Mouse (Mus musculus) lung, embryonic 15.5 days (tissue): ENCODE measurements around the gene Olfr432. TPM values are rescaled to one million over a fixed set of nuclear protein-coding genes. Genes with fewer than 3 reads are reported as not detected.
"Not testable (repeated sequence)": the region's sequence is repeated elsewhere in the genome, so short reads cannot be mapped to it uniquely, and the experiment has no call there.

Experiments
- ATAC-seq: fragments of 200-750 bp; cut with Nextera tagmentation; 2 replicates; pipeline ENCODE4 v1.8.0; 2017; ENCODE audit warnings: moderate number of reproducible peaks, borderline replicate concordance; ENCODE audit not compliant: low FRiP score, low TSS enrichment; ENCODE audit errors: extremely low read depth
- H3K27ac ChIP-seq: fragments of 300-500 bp; sonication (generic); 2 replicates; pipeline ENCODE4 v1.5.1; 2015; ENCODE audit warnings: moderate library complexity, mild to moderate bottlenecking, inconsistent platforms
- H3K27me3 ChIP-seq: fragments of 300-500 bp; sonication (generic); 2 replicates; pipeline ENCODE4 v1.6.1; 2015; ENCODE audit warnings: inconsistent platforms
- H3K36me3 ChIP-seq: fragments of 300-500 bp; sonication (generic); 2 replicates; pipeline ENCODE4 v1.6.1; 2015; ENCODE audit warnings: inconsistent platforms
- H3K4me1 ChIP-seq: fragments of 300-500 bp; sonication (generic); 2 replicates; pipeline ENCODE4 v1.6.1; 2015; ENCODE audit warnings: inconsistent platforms
- H3K4me2 ChIP-seq: fragments of 300-500 bp; sonication (generic); 2 replicates; pipeline ENCODE4 v1.6.1; 2015; ENCODE audit warnings: inconsistent platforms, mild to moderate bottlenecking, moderate library complexity
- H3K4me3 ChIP-seq: fragments of 300-500 bp; sonication (generic); 2 replicates; pipeline ENCODE4 v1.5.1; 2015; ENCODE audit warnings: mild to moderate bottlenecking, inconsistent platforms
- H3K9ac ChIP-seq: fragments of 300-500 bp; sonication (generic); 2 replicates; pipeline ENCODE4 v1.6.1; 2015; ENCODE audit warnings: inconsistent platforms
- H3K9me3 ChIP-seq: fragments of 300-500 bp; sonication (generic); 2 replicates; pipeline ENCODE4 v1.6.1; 2016; ENCODE audit warnings: inconsistent platforms
- WGBS: fragments of 180-500 bp; shearing (Covaris S2); methylation state at CpG from one replicate; pipeline ENCODE4 v1.1.7; 2015; 5-methylcytosine and 5-hydroxymethylcytosine counted together
- polyA plus RNA-seq: library from polyadenylated mRNA; unstranded; fragments of >200 nt; fragmentation: Nextera tagmentation; extraction: Ambion mirVana; gene quantifications from 2 replicates; pipeline ENCODE4 v1.2.1, GENCODE M21; 2015

Olfr432 gene
- not detected in 2 replicates for polyA plus RNA-seq

GRCm38 (mm10) chr1:174048893-174049292, at the start of gene Olfr432:
Gene Olfr432 (plus strand): TSS chr1:174049205.
- 64% methylated on average over 2 of the region's 2 CpGs for WGBS
- H3K9me3 ChIP-seq, result no peaks in the 10 kb centered on the region
- no peak for ATAC-seq

GRCm38 (mm10) chr1:174004352-174005109, 44.5 kb upstream of the Olfr432 start:
- H3K4me3 ChIP-seq, H3K36me3 ChIP-seq, H3K4me2 ChIP-seq, H3K27me3 ChIP-seq, H3K27ac ChIP-seq, H3K9ac ChIP-seq, H3K9me3 ChIP-seq, H3K4me1 ChIP-seq, ATAC-seq: not testable (repeated sequence)
- WGBS, result 57% methylated on average over 2 of the region's 3 CpGs

More at GRCm38 (mm10) chr1:174048893-174049292, at the start of gene Olfr432:
- no peak within 1 kb of the TSS for H3K9ac ChIP-seq
- no peak within 1 kb of the TSS for H3K27ac ChIP-seq
- H3K4me3 ChIP-seq, result no peak within 1 kb of the TSS
- H3K4me1 ChIP-seq, result no peaks in the 10 kb centered on the region
- no peaks in the 10 kb centered on the region for H3K27me3 ChIP-seq
- no peaks in the 10 kb centered on the region for H3K36me3 ChIP-seq
- H3K4me2 ChIP-seq, result no peak within 1 kb of the TSS

- H3K4me3 ChIP-seq, H3K27ac ChIP-seq, H3K9ac ChIP-seq, ATAC-seq, H3K4me2 ChIP-seq, H3K4me1 ChIP-seq, H3K36me3 ChIP-seq, H3K9me3 ChIP-seq, H3K27me3 ChIP-seq: not testable (repeated sequence)
Observed at GRCm38 (mm10) chr1:174007050-174007449, 42.0 kb upstream of the Olfr432 start.

DNA sequence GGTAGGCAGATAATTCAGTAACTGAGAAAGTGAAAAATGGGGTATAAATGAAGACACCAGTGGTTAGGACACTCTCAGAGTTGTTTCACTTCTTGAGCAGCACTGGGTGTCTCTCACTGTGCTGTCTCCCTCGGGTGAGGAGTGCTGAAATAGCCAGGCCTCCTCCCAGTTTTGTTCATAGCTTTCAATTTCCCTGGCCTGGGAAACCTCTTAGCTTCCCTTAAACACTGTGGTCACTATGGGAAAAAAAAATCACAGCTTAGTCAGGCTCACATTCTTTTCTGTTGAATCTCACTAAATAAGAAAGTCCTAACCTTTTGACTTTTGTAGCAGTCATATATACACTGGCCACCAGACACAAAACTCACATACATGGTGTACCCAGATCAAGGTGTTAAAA, 17.3 kb upstream of the Olfr432 start, which contains the start of gene Ifi205:
Gene Ifi205 (minus strand): TSS at position 113 of the 400 bp plus-strand sequence.
- H3K27me3 ChIP-seq, result no peaks in the 10 kb centered on the region
- no peaks in the 10 kb centered on the region for H3K9me3 ChIP-seq
- no peaks in the 10 kb centered on the region for H3K4me1 ChIP-seq
- H3K36me3 ChIP-seq, result no peaks in the 10 kb centered on the region
- H3K4me2 ChIP-seq, result no peak within 1 kb of the TSS
- H3K4me3 ChIP-seq, result no peak within 1 kb of the TSS
- no peak within 1 kb of the TSS for H3K27ac ChIP-seq
- ATAC-seq, result no peak
- whole genome bisulfite sequencing, result 41% methylated on average over 1 of the region's 1 CpGs
- H3K9ac ChIP-seq, result no peak within 1 kb of the TSS

GRCm38 (mm10) chr1:174035841-174036240, 13.2 kb upstream of the Olfr432 start:
- no peak for ATAC-seq
- Histone ChIP-seq H3K36me3 (no peaks in the 10 kb centered on the region), H3K27ac (no peak overlapping the region), H3K9ac (no peak overlapping the region), H3K4me2 (no peak overlapping the region), H3K4me1 (0 out of 2 replicates have a peak, but pooled peaks cover 2% of the 10 kb centered on the region), H3K27me3 (no peaks in the 10 kb centered on the region), H3K4me3 (no peak overlapping the region), H3K9me3 (no peaks in the 10 kb centered on the region)
- WGBS, result 67% methylated on average over 4 of the region's 4 CpGs

DNA sequence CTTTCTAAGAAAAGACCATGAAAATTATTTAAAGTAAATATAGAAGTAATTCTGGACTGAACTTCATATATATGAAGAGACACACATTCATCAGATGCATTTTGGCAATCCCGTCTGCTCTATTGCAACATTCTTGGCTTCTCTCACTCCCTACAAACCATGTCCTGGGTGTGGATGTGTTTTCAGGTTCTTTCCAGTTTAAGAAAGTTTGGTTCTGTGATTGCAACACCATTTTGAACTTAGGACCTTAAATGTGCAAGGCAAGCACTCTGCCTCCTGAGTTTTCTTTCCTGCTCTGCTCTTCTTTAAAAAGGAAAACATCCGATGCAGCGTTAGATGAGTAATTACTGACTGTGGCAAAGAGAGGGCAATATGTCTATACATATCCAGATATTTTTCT, 10.5 kb upstream of the Olfr432 start:
- no peaks in the 10 kb centered on the region for H3K27me3 ChIP-seq
- H3K36me3 ChIP-seq, result no peaks in the 10 kb centered on the region
- WGBS, result 47% methylated on average over 3 of the region's 3 CpGs
- no peak overlapping the region for H3K27ac ChIP-seq
- H3K4me3 ChIP-seq, result no peak overlapping the region
- 0 out of 2 replicates have a peak, but pooled peaks cover 2% of the 10 kb centered on the region for H3K4me1 ChIP-seq
- H3K9me3 ChIP-seq, result no peaks in the 10 kb centered on the region
- H3K4me2 ChIP-seq, result no peak overlapping the region
- ATAC-seq, result no peak; the same call in 1 of the 2 replicates
- H3K9ac ChIP-seq, result no peak overlapping the region

- peak; percentile 59; the same call in 1 of the 2 replicates for ATAC-seq
- Histone ChIP-seq H3K27ac (0 out of 2 replicates have a peak within 1 kb of the TSS, but pooled peaks have one; percentile 4), H3K27me3 (no peaks in the 10 kb centered on the region), H3K9ac (no peak within 1 kb of the TSS), H3K4me1 (0 out of 2 replicates have a peak, but pooled peaks cover 2% of the 10 kb centered on the region), H3K4me2 (no peak within 1 kb of the TSS), H3K36me3 (no peaks in the 10 kb centered on the region), H3K9me3 (no peaks in the 10 kb centered on the region), H3K4me3 (no peak within 1 kb of the TSS)
- WGBS, result 61% methylated on average over 7 of the region's 7 CpGs
Observed at GRCm38 (mm10) chr1:174040523-174041177, 8.4 kb upstream of the Olfr432 start, which contains the start of gene Olfr433. Gene Olfr433 (plus strand): TSS chr1:174040705.

DNA sequence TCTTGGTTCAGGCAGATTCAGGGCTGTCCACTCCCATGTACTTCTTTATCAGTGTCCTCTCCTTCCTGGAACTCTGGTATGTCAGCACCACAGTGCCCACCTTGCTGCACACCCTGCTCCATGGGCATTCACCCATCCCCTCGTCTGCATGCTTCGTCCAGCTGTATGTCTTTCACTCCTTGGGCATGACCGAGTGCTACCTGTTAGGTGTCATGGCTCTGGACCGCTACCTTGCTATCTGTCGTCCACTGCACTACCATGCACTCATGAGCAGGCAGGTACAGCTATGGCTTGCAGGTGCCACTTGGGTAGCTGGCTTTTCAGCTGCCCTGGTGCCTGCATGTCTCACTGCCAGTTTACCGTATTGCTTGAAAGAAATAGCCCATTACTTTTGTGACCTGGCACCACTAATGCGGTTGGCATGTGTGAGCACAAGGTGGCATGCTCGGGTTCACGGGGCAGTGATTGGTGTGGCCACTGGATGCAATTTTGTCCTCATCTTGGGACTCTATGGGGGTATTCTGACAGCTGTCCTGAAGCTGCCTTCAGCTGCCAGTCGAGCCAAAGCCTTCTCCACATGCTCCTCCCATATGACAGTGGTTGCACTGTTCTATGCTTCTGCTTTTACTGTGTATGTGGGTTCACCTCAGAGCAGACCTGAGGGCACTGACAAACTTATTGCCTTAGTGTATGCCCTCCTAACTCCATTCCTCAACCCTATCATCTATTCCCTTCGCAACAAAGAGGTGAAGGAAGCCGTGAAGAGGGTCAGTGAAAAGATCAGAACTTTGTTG, 6.7 kb upstream of the Olfr432 start:
- not testable (repeated sequence) for H3K27ac ChIP-seq, H3K4me2 ChIP-seq, H3K4me3 ChIP-seq, H3K4me1 ChIP-seq, H3K27me3 ChIP-seq, H3K36me3 ChIP-seq, H3K9ac ChIP-seq, H3K9me3 ChIP-seq, ATAC-seq
- WGBS, result 89% methylated on average over 12 of the region's 12 CpGs

DNA sequence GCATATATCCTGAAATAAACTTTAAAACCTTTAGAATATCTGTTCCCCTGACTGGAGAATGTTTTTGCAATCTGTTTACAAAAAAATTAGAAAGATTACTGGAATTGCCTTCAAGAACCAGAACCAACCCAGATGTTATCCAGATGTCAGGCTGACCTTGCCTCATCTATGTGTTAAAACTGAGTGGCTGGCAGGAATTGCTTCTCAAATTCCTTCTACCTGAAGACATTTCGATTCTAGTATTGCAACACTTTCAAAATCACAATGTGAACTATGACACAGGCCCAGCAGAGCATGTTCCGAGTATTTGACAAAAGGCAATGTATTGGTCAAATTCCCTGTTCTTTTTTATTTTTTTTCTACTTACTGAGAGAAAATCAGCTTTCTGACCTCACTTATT, 4.6 kb upstream of the Olfr432 start:
- no peak overlapping the region for H3K4me3 ChIP-seq
- no peak for ATAC-seq
- H3K4me2 ChIP-seq, result no peak overlapping the region
- H3K36me3 ChIP-seq, result no peaks in the 10 kb centered on the region
- H3K4me1 ChIP-seq, result 0 out of 2 replicates have a peak, but pooled peaks cover 2% of the 10 kb centered on the region
- no peaks in the 10 kb centered on the region for H3K27me3 ChIP-seq
- no peak overlapping the region for H3K27ac ChIP-seq
- H3K9me3 ChIP-seq, result no peaks in the 10 kb centered on the region
- H3K9ac ChIP-seq, result no peak overlapping the region
- 54% methylated on average over 2 of the region's 2 CpGs for WGBS

GRCm38 (mm10) chr1:174048227-174048626, 778 bp upstream of the Olfr432 start:
- not testable (repeated sequence) for H3K27me3 ChIP-seq
- 67% methylated on average over 6 of the region's 6 CpGs for WGBS

GRCm38 (mm10) chr1:174049357-174049756, 352 bp downstream of the Olfr432 start:
- 56% methylated on average over 4 of the region's 4 CpGs for WGBS
- H3K27me3 ChIP-seq, H3K4me1 ChIP-seq, ATAC-seq, H3K9ac ChIP-seq, H3K36me3 ChIP-seq, H3K4me2 ChIP-seq, H3K9me3 ChIP-seq, H3K27ac ChIP-seq, H3K4me3 ChIP-seq: not testable (repeated sequence)

More at GRCm38 (mm10) chr1:174048227-174048626, 778 bp upstream of the Olfr432 start:
- not testable (repeated sequence) for H3K27ac ChIP-seq, H3K9me3 ChIP-seq, H3K9ac ChIP-seq, H3K4me2 ChIP-seq, ATAC-seq, H3K4me1 ChIP-seq, H3K36me3 ChIP-seq, H3K4me3 ChIP-seq
